Mouse (Mus musculus) thymus, adult 2 months (tissue): ENCODE measurements around the gene Mmp20. TPM values are rescaled to one million over a fixed set of nuclear protein-coding genes. Genes with fewer than 3 reads are reported as not detected.

Source experiments
- DNase-seq: peaks from one replicate; pipeline ENCODE4 v3.0.0; 2021
- H3K27ac ChIP-seq: fragments of 200-500 bp; 2 replicates; pipeline ENCODE4 v1.5.1; 2012; ENCODE audit warnings: low read length, control low read depth; ENCODE audit not compliant: control insufficient read depth, insufficient read depth
- H3K27me3 ChIP-seq: fragments of 200-500 bp; 2 replicates; pipeline ENCODE4 v1.6.1; 2012; ENCODE audit warnings: mild to moderate bottlenecking, low read length, moderate library complexity, mixed read lengths; ENCODE audit not compliant: control insufficient read depth, insufficient read depth
- H3K36me3 ChIP-seq: fragments of 200-500 bp; 2 replicates; pipeline ENCODE4 v1.6.1; 2012; ENCODE audit warnings: mild to moderate bottlenecking, low read length, moderate library complexity; ENCODE audit not compliant: control insufficient read depth, insufficient read depth
- H3K4me1 ChIP-seq: fragments of 200-500 bp; replicated peaks from 2 replicates; pipeline ENCODE4 v1.6.1; 2012; ENCODE audit warnings: low read length; ENCODE audit not compliant: control insufficient read depth, insufficient read depth
- H3K4me3 ChIP-seq: fragments of 200-500 bp; 2 replicates; pipeline ENCODE4 v1.5.1; 2012; ENCODE audit warnings: mild to moderate bottlenecking, low read length, control low read depth, moderate library complexity; ENCODE audit not compliant: control insufficient read depth, insufficient read depth
- CTCF ChIP-seq: fragments of 200-500 bp; IDR thresholded peaks from 2 replicates; pipeline ENCODE4 v1.5.1; 2012; ENCODE audit warnings: mild to moderate bottlenecking, control low read depth, low read length, moderate library complexity, borderline replicate concordance; ENCODE audit not compliant: control insufficient read depth, poor library complexity, insufficient read depth; ENCODE audit errors: extremely low read depth
- POLR2A ChIP-seq: fragments of 200-500 bp; IDR thresholded peaks from 2 replicates; pipeline ENCODE4 v1.6.1; 2012; ENCODE audit warnings: mild to moderate bottlenecking, low read length, control low read depth, moderate library complexity; ENCODE audit not compliant: control insufficient read depth, poor library complexity, insufficient read depth; ENCODE audit errors: extremely low read depth
- WGBS: fragments of 180-500 bp; shearing (Covaris S2); methylation state at CpG from one replicate; pipeline ENCODE4 v1.1.7; 2018; 5-methylcytosine and 5-hydroxymethylcytosine counted together
- polyA plus RNA-seq: library from polyadenylated mRNA; depleted of rRNA; stranded (reverse); fragments of >200 nt; gene quantifications from 2 replicates; pipeline ENCODE4 v1.2.3, GENCODE M21; 2012

Gene Mmp20
- polyA plus RNA-seq, 1 experiment, result 0.04 TPM

- TF ChIP-seq POLR2A (no peak), CTCF (no peak)
- Histone ChIP-seq H3K4me3 (no peak overlapping the region), H3K36me3 (no peaks in the 10 kb centered on the region), H3K4me1 (no peaks in the 10 kb centered on the region), H3K27ac (no peak overlapping the region), H3K27me3 (no peaks in the 10 kb centered on the region)
- WGBS, result 58% methylated on average over 6 of the region's 6 CpGs
- DNase-seq, result no peak
Measured at GRCm38 (mm10) chr9:7689799-7690198, 61.8 kb downstream of the Mmp20 start.

- WGBS, result 56% methylated on average over 1 of the region's 1 CpGs
- no peaks in the 10 kb centered on the region for H3K27me3 ChIP-seq
- no peak for TF ChIP-seq CTCF
- TF ChIP-seq POLR2A, result no peak
- H3K4me3 ChIP-seq, result no peak within 1 kb of the TSS
- no peak for DNase-seq
- no peak within 1 kb of the TSS for H3K27ac ChIP-seq
- H3K4me1 ChIP-seq, result no peaks in the 10 kb centered on the region
- no peaks in the 10 kb centered on the region for H3K36me3 ChIP-seq
Measured at GRCm38 (mm10) chr9:7691790-7692189, 63.8 kb downstream of the Mmp20 start, which contains the start of gene Mmp7. Mmp7 (plus strand) TSS chr9:7692090.

GRCm38 (mm10) chr9:7693961-7694360 lies 65.9 kb downstream of the Mmp20 start:
- TF ChIP-seq CTCF (no peak), POLR2A (no peak)
- Histone ChIP-seq H3K27ac (no peak overlapping the region), H3K36me3 (no peaks in the 10 kb centered on the region), H3K4me1 (no peaks in the 10 kb centered on the region), H3K4me3 (no peak overlapping the region), H3K27me3 (no peaks in the 10 kb centered on the region)
- WGBS, result 94% methylated on average over 3 of the region's 3 CpGs
- DNase-seq, result no peak

GRCm38 (mm10) chr9:7695646-7696045 lies 67.6 kb downstream of the Mmp20 start:
- Histone ChIP-seq H3K27ac (no peak overlapping the region), H3K4me1 (no peaks in the 10 kb centered on the region), H3K27me3 (no peaks in the 10 kb centered on the region), H3K36me3 (no peaks in the 10 kb centered on the region), H3K4me3 (no peak overlapping the region)
- TF ChIP-seq CTCF, result no peak
- TF ChIP-seq POLR2A, result no peak
- 97% methylated on average over 3 of the region's 3 CpGs for WGBS
- DNase-seq, result no peak

- WGBS, result 90% methylated on average over 6 of the region's 6 CpGs
- TF ChIP-seq CTCF (no peak), POLR2A (no peak)
Measured at GRCm38 (mm10) chr9:7708698-7709097, 80.7 kb downstream of the Mmp20 start.

DNA sequence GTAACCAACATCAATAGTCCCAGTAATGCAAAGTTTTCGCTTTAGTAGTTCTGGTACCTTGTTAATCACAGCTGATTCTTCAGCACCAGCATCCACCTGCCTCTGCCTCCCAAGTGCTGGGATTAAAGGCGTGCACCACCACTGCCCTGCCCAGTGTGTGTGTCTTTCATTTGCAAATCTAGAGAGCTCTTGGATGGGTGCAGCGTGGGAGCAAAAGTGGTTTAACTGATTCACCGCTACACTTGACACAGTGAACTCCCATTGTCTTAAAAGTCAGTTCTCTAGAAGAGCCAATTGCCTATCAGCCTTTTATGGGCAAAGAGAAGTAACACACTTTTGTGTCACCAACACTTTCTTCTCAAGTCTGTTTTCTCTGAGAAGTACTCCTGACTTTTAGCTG lies 83.2 kb downstream of the Mmp20 start:
- H3K36me3 ChIP-seq, result no peaks in the 10 kb centered on the region
- DNase-seq, result no peak
- H3K27ac ChIP-seq, result no peak overlapping the region
- 89% methylated on average over 4 of the region's 4 CpGs for WGBS
- no peaks in the 10 kb centered on the region for H3K4me1 ChIP-seq
- H3K4me3 ChIP-seq, result no peak overlapping the region
- no peaks in the 10 kb centered on the region for H3K27me3 ChIP-seq
- TF ChIP-seq POLR2A, result no peak

More at GRCm38 (mm10) chr9:7708698-7709097, 80.7 kb downstream of the Mmp20 start:
- no peaks in the 10 kb centered on the region for H3K36me3 ChIP-seq
- no peak overlapping the region for H3K4me3 ChIP-seq
- H3K27ac ChIP-seq, result no peak overlapping the region
- no peaks in the 10 kb centered on the region for H3K4me1 ChIP-seq
- no peak for DNase-seq
- H3K27me3 ChIP-seq, result no peaks in the 10 kb centered on the region
